Mouse (Mus musculus) splenic B cell, adult 2 months (primary cell): Measurements from ENCODE around the gene Klrk1.
"Not testable (repeated sequence)": the region's sequence is repeated elsewhere in the genome, so short reads cannot be mapped to it uniquely, and the experiment has no call there.

Experiments
- DNase-seq: peaks from one replicate; pipeline ENCODE4 v3.0.0-alpha.2; 2011; ENCODE audit warnings: low read depth, low spot score
- H3K27me3 ChIP-seq: 2 replicates; pipeline ENCODE4 v1.6.1; 2012; ENCODE audit warnings: mild to moderate bottlenecking, low read length, moderate library complexity, mixed read lengths; ENCODE audit not compliant: control insufficient read depth, poor library complexity, insufficient read depth, severe bottlenecking
- H3K36me3 ChIP-seq: 2 replicates; pipeline ENCODE4 v1.6.1; 2012; ENCODE audit warnings: mild to moderate bottlenecking, low read length, moderate library complexity, mixed read lengths; ENCODE audit not compliant: control insufficient read depth, poor library complexity, insufficient read depth, severe bottlenecking

Klrk1 gene

GRCm38 (mm10) chr6:129623735-129624134 is at the start of gene Klrk1:
Gene Klrk1, minus strand, starts transcription at chr6:129623864.
- no peaks in the 10 kb centered on the region for H3K36me3 ChIP-seq
- H3K27me3 ChIP-seq, result no peaks in the 10 kb centered on the region
- no peak for DNase-seq

- not testable (repeated sequence) for H3K27me3 ChIP-seq, H3K36me3 ChIP-seq, DNase-seq
These were observed 37.6 kb upstream of the Klrk1 start for GRCm38 (mm10) chr6:129661301-129661700.

GRCm38 (mm10) chr6:129660589-129660988 is 36.9 kb upstream of the Klrk1 start, which contains the start of gene Klrc2:
Gene Klrc2, minus strand, starts transcription at chr6:129660689.
- DNase-seq, H3K36me3 ChIP-seq, H3K27me3 ChIP-seq: not testable (repeated sequence)

- H3K27me3 ChIP-seq, DNase-seq, H3K36me3 ChIP-seq: not testable (repeated sequence)
These were observed 20.4 kb upstream of the Klrk1 start for GRCm38 (mm10) chr6:129644054-129644453.

- H3K36me3 ChIP-seq, DNase-seq, H3K27me3 ChIP-seq: not testable (repeated sequence)
These were observed 19.6 kb upstream of the Klrk1 start, which contains the start of gene Klrc3 for GRCm38 (mm10) chr6:129643237-129643636. Gene Klrc3, minus strand, starts transcription at chr6:129643337.

GRCm38 (mm10) chr6:129631046-129631445 is 7.4 kb upstream of the Klrk1 start:
- H3K27me3 ChIP-seq, DNase-seq, H3K36me3 ChIP-seq: not testable (repeated sequence)

GRCm38 (mm10) chr6:129608372-129608771 is 15.3 kb downstream of the Klrk1 start:
- Histone ChIP-seq H3K36me3 (no peaks in the 10 kb centered on the region), H3K27me3 (no peaks in the 10 kb centered on the region)
- DNase-seq, result peak; percentile 15

- Histone ChIP-seq H3K27me3 (no peaks in the 10 kb centered on the region), H3K36me3 (no peaks in the 10 kb centered on the region)
- peak; percentile 24 for DNase-seq
These were observed 32.2 kb downstream of the Klrk1 start, which contains the start of gene Klrd1 for GRCm38 (mm10) chr6:129591508-129591907. Gene Klrd1, plus strand, starts transcription at chr6:129591782.

GRCm38 (mm10) chr6:129583014-129583413 is 40.6 kb downstream of the Klrk1 start:
- H3K36me3 ChIP-seq, result no peaks in the 10 kb centered on the region
- no peaks in the 10 kb centered on the region for H3K27me3 ChIP-seq
- DNase-seq, result peak; percentile 26

- Histone ChIP-seq H3K27me3 (no peaks in the 10 kb centered on the region), H3K36me3 (no peaks in the 10 kb centered on the region)
- no peak for DNase-seq
These were observed 41.8 kb downstream of the Klrk1 start for GRCm38 (mm10) chr6:129581896-129582295.

- Histone ChIP-seq H3K36me3 (no peaks in the 10 kb centered on the region), H3K27me3 (no peaks in the 10 kb centered on the region)
- peak; percentile 64 for DNase-seq
These were observed 42.4 kb downstream of the Klrk1 start for GRCm38 (mm10) chr6:129581274-129581673.

- no peaks in the 10 kb centered on the region for H3K36me3 ChIP-seq
- H3K27me3 ChIP-seq, result no peaks in the 10 kb centered on the region
- DNase-seq, result no peak
These were observed 46.1 kb downstream of the Klrk1 start, which contains the start of gene Klre1 for GRCm38 (mm10) chr6:129577605-129578004. Gene Klre1, plus strand, starts transcription at chr6:129577905.

- DNase-seq, result peak; percentile 36
These were observed 48.3 kb downstream of the Klrk1 start for GRCm38 (mm10) chr6:129575315-129575714.

GRCm38 (mm10) chr6:129565257-129565656 is 58.4 kb downstream of the Klrk1 start:
- Histone ChIP-seq H3K27me3 (no peaks in the 10 kb centered on the region), H3K36me3 (no peaks in the 10 kb centered on the region)
- no peak for DNase-seq

More at GRCm38 (mm10) chr6:129575315-129575714, 48.3 kb downstream of the Klrk1 start:
- no peaks in the 10 kb centered on the region for H3K36me3 ChIP-seq
- no peaks in the 10 kb centered on the region for H3K27me3 ChIP-seq
